Mouse (Mus musculus) liver, embryonic 16.5 days (tissue): ENCODE data around the gene Slc38a6. TPM values are rescaled to one million over a fixed set of nuclear protein-coding genes. Genes with fewer than 3 reads are reported as not detected.

ENCODE experiments used
- ATAC-seq: fragments of 200-750 bp; cut with Nextera tagmentation; 2 replicates; pipeline ENCODE4 v1.8.0; 2017; ENCODE audit warnings: low read depth, mild to moderate bottlenecking, moderate number of reproducible peaks, moderate library complexity
- H3K27ac ChIP-seq: fragments of 300-500 bp; sonication (generic); 2 replicates; pipeline ENCODE4 v1.5.1; 2014; ENCODE audit warnings: mild to moderate bottlenecking, low read length
- H3K27me3 ChIP-seq: fragments of 300-500 bp; sonication (generic); 2 replicates; pipeline ENCODE4 v1.6.1; 2014; ENCODE audit warnings: low read depth, low read length, mixed read lengths; ENCODE audit not compliant: control insufficient read depth, insufficient read depth
- H3K36me3 ChIP-seq: fragments of 300-500 bp; sonication (generic); 2 replicates; pipeline ENCODE4 v1.6.1; 2014; ENCODE audit warnings: mild to moderate bottlenecking; ENCODE audit not compliant: control insufficient read depth, insufficient read depth
- H3K4me1 ChIP-seq: fragments of 300-500 bp; sonication (generic); 2 replicates; pipeline ENCODE4 v1.6.1; 2014; ENCODE audit warnings: low read depth, low read length, mixed read lengths; ENCODE audit not compliant: control insufficient read depth
- H3K4me2 ChIP-seq: fragments of 300-500 bp; sonication (generic); 2 replicates; pipeline ENCODE4 v1.6.1; 2014; ENCODE audit warnings: low read depth, low read length, mixed read lengths
- H3K4me3 ChIP-seq: fragments of 300-500 bp; sonication (generic); 2 replicates; pipeline ENCODE4 v1.5.1; 2014; ENCODE audit warnings: low read depth, mild to moderate bottlenecking, low read length
- H3K9ac ChIP-seq: fragments of 300-500 bp; sonication (generic); 2 replicates; pipeline ENCODE4 v1.6.1; 2014; ENCODE audit warnings: low read depth, low read length
- H3K9me3 ChIP-seq: fragments of 300-500 bp; sonication (generic); replicated peaks from 2 replicates; pipeline ENCODE4 v1.6.1; 2016; ENCODE audit warnings: low read length; ENCODE audit not compliant: control insufficient read depth
- WGBS: fragments of 180-500 bp; shearing (Covaris S2); extraction: QIAGEN DNeasy Blood & Tissue Kit; methylation state at CpG from one replicate; pipeline ENCODE4 v1.1.7; 2014; ENCODE audit not compliant: insufficient replicate concordance; 5-methylcytosine and 5-hydroxymethylcytosine counted together
- polyA plus RNA-seq: library from polyadenylated mRNA; unstranded; fragments of >200 nt; fragmentation: Nextera tagmentation; extraction: Ambion mirVana; gene quantifications from 2 replicates; pipeline ENCODE4 v1.2.1, GENCODE M21; 2015

The Slc38a6 gene
- polyA plus RNA-seq, result 1.3 and 2.5 TPM in 2 replicates

- Histone ChIP-seq H3K4me3 (peak within 1 kb of the TSS; percentile 83), H3K27me3 (no peaks in the 10 kb centered on the region), H3K4me1 (peaks cover 8% of the 10 kb centered on the region), H3K4me2 (peak within 1 kb of the TSS; percentile 84), H3K27ac (peak within 1 kb of the TSS; percentile 52), H3K36me3 (peaks cover 3% of the 10 kb centered on the region), H3K9me3 (no peaks in the 10 kb centered on the region), H3K9ac (peak within 1 kb of the TSS; percentile 79)
- WGBS, result under 1% methylated on average over 53 of the region's 53 CpGs
- peak; percentile 94 for ATAC-seq
Measured at GRCm38 (mm10) chr12:73286287-73287092, at the start of gene Slc38a6, which contains the start of gene Trmt5. TSS of gene Slc38a6 (plus strand) at chr12:73286779. TSS of gene Trmt5 (minus strand) at chr12:73286710.

DNA sequence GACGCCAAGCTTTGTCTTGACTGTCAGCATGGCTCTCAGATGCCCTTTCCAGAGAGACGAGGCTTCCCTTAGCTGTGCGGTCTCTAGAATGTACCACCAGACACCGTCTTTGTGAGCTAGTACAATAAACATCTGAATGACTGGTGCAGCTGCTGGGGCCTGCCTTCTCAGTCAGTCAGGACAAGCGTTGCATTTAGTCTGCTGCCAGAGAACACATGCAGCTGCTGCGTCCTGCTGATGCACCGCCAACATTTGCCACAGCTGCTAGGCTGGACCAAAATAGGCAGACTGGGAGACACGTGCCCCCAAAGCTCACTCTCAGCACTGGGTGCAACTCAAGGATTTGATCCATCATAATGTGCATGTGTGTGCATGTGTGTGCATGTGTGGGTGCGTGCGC lies 44.6 kb upstream of the Slc38a6 start:
- Histone ChIP-seq H3K9ac (no peak overlapping the region), H3K4me3 (no peak overlapping the region), H3K4me2 (no peak overlapping the region), H3K36me3 (no peaks in the 10 kb centered on the region), H3K27me3 (no peaks in the 10 kb centered on the region), H3K9me3 (no peaks in the 10 kb centered on the region), H3K27ac (no peak overlapping the region), H3K4me1 (no peaks in the 10 kb centered on the region)
- 82% methylated on average over 10 of the region's 10 CpGs for WGBS
- no peak for ATAC-seq

DNA sequence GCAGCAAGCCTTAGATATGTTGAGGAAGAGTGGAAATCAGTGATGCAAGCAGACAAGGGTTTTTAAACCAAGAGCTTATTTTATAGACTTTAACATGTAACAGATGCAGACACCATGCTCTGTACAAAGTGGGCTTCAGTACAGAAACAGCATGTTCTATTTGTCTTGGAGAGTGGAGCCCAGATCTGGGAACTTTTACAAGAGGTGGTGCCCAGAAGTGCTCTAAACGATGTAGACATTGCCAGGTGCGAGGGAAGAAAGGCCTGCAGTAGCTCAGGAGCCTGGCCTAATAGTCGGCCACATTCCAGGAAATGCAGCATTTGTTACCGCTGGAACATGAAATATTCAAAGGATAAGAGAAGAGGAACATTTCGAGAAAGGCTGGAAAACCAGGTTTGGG lies 40.9 kb upstream of the Slc38a6 start:
- no peak overlapping the region for H3K4me3 ChIP-seq
- no peaks in the 10 kb centered on the region for H3K4me1 ChIP-seq
- no peak overlapping the region for H3K4me2 ChIP-seq
- H3K36me3 ChIP-seq, result no peaks in the 10 kb centered on the region
- 74% methylated on average over 5 of the region's 5 CpGs for whole genome bisulfite sequencing
- no peak for ATAC-seq
- H3K27ac ChIP-seq, result no peak overlapping the region
- H3K27me3 ChIP-seq, result no peaks in the 10 kb centered on the region
- H3K9ac ChIP-seq, result no peak overlapping the region
- no peaks in the 10 kb centered on the region for H3K9me3 ChIP-seq

GRCm38 (mm10) chr12:73255006-73255405 lies 31.6 kb upstream of the Slc38a6 start:
- 59% methylated on average over 2 of the region's 2 CpGs for WGBS
- Histone ChIP-seq H3K9me3 (no peaks in the 10 kb centered on the region), H3K4me1 (no peaks in the 10 kb centered on the region), H3K9ac (no peak overlapping the region), H3K4me2 (no peak overlapping the region), H3K27ac (no peak overlapping the region), H3K27me3 (no peaks in the 10 kb centered on the region), H3K4me3 (no peak overlapping the region), H3K36me3 (no peaks in the 10 kb centered on the region)
- ATAC-seq, result no peak

DNA sequence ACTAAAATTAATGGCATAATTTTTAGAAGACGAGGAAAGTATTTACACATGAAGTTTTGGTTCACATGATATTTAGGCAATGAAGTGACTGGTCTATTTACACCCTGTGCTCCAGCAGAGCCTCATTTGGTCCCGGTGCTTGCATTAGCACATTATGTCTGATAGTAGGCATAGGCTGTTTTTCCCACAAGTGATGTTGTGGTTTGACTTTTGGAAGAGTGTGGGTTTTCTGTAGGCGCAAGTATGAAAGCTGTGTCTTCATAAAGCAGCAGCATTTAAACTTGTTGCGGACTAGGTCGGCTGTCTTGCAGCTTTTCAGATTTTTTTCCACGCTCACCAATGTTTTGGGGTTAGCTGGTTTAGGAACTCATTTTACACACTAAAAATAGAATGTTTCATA lies 27.3 kb upstream of the Slc38a6 start:
- WGBS, result 78% methylated on average over 6 of the region's 6 CpGs
- no peak overlapping the region for H3K4me2 ChIP-seq
- ATAC-seq, result no peak
- H3K9me3 ChIP-seq, result no peaks in the 10 kb centered on the region
- no peaks in the 10 kb centered on the region for H3K36me3 ChIP-seq
- no peak overlapping the region for H3K27ac ChIP-seq
- no peaks in the 10 kb centered on the region for H3K4me1 ChIP-seq
- no peak overlapping the region for H3K9ac ChIP-seq
- no peak overlapping the region for H3K4me3 ChIP-seq
- H3K27me3 ChIP-seq, result no peaks in the 10 kb centered on the region

GRCm38 (mm10) chr12:73260339-73260738 lies 26.2 kb upstream of the Slc38a6 start:
- 62% methylated on average over 1 of the region's 1 CpGs for WGBS
- Histone ChIP-seq H3K4me3 (no peak overlapping the region), H3K27me3 (no peaks in the 10 kb centered on the region), H3K4me1 (no peaks in the 10 kb centered on the region), H3K27ac (no peak overlapping the region), H3K4me2 (no peak overlapping the region), H3K9ac (no peak overlapping the region), H3K36me3 (no peaks in the 10 kb centered on the region), H3K9me3 (no peaks in the 10 kb centered on the region)
- ATAC-seq, result no peak

DNA sequence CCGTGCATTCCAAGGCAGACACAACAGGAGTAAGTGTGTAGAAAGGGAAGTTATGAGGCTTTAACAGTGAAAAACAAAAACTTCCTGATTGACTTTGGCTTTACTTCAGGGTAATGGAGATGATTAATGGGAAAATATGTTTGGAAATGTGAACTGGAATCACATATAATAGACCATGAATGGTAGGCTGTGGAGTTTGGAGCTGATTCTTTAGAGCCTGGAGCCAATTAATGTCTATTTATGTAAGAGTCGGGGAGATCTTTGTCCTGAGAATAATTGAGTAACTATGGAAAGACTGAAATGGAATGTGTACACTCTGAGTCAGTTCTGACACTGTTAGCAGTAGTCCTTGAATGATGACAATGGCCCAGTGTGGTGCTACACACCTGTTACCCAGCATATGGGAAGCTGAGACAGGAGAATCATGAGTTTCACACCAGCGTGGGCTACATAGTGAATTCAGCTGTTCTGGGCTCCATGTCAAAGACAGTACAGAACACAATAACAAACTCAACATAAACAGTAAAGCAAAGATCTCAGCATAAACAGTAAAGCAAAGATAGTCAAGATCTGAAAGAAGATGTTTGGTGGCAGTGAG lies 21.1 kb upstream of the Slc38a6 start:
- Histone ChIP-seq H3K4me3 (no peak overlapping the region), H3K9me3 (no peaks in the 10 kb centered on the region), H3K27me3 (no peaks in the 10 kb centered on the region), H3K27ac (no peak overlapping the region), H3K9ac (no peak overlapping the region), H3K36me3 (no peaks in the 10 kb centered on the region), H3K4me1 (no peaks in the 10 kb centered on the region), H3K4me2 (no peak overlapping the region)
- ATAC-seq, result no peak
- WGBS, result 70% methylated on average over 3 of the region's 3 CpGs

DNA sequence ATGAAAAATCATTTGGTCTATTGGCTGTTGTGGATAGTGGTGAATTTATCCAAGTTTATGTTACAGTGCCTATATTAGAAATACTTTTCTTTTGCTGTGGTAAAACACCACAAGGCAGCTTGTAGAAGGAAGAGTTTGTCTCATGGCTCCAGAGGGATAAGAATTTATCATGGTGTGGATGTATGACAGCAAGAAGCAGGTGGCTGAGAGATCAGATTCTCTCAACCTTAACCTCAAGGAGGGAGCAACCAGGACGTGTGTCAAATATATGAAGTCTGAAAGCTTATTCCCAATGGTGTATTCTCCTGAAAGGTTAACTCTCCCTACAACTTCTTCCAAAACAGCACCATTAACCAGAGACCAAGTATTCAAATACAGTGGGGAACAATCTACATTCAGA lies 20.0 kb upstream of the Slc38a6 start:
- H3K9me3 ChIP-seq, result no peaks in the 10 kb centered on the region
- ATAC-seq, result no peak
- no peak overlapping the region for H3K4me2 ChIP-seq
- no peak overlapping the region for H3K4me3 ChIP-seq
- no peaks in the 10 kb centered on the region for H3K27me3 ChIP-seq
- WGBS, result 49% methylated on average over 1 of the region's 1 CpGs
- no peak overlapping the region for H3K9ac ChIP-seq
- no peaks in the 10 kb centered on the region for H3K36me3 ChIP-seq
- H3K4me1 ChIP-seq, result no peaks in the 10 kb centered on the region
- no peak overlapping the region for H3K27ac ChIP-seq

DNA sequence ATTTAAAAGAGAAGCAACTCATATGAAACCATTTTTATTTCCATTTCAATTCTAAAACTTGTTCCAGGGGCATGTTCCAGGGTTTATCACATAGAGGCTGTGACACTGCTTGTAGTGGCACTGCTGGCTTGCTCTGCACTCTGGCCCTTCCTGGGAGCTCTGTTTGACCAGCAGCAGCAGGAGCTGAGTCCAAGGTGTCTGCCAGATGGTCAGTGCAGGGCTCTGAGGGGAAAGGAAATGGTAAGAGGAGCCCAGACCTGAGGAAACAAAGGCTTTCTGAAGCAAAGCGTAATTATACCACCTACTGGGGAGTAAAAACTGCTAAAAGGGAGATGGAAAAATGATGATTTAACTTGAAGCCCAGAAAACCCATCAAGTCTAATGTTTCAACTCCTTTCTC lies 18.1 kb upstream of the Slc38a6 start:
- no peaks in the 10 kb centered on the region for H3K4me1 ChIP-seq
- no peaks in the 10 kb centered on the region for H3K27me3 ChIP-seq
- no peak overlapping the region for H3K4me3 ChIP-seq
- no peak for ATAC-seq
- H3K9me3 ChIP-seq, result no peaks in the 10 kb centered on the region
- WGBS, result 69% methylated on average over 1 of the region's 1 CpGs
- H3K27ac ChIP-seq, result no peak overlapping the region
- H3K4me2 ChIP-seq, result no peak overlapping the region
- no peak overlapping the region for H3K9ac ChIP-seq
- no peaks in the 10 kb centered on the region for H3K36me3 ChIP-seq
